Mouse (Mus musculus) heart, embryonic 16.5 days (tissue): Measurements from ENCODE around the gene Dus2. TPM values are rescaled to one million over a fixed set of nuclear protein-coding genes. Genes with fewer than 3 reads are reported as not detected.
"Not testable (repeated sequence)": the region's sequence is repeated elsewhere in the genome, so short reads cannot be mapped to it uniquely, and the experiment has no call there.

Experiments used
- ATAC-seq: fragments of 200-750 bp; cut with Nextera tagmentation; replicated peaks from 2 replicates; pipeline ENCODE4 v1.8.0; 2017; ENCODE audit warnings: moderate number of reproducible peaks; ENCODE audit not compliant: insufficient read depth, low FRiP score; ENCODE audit errors: extremely low read depth
- H3K27ac ChIP-seq: fragments of 300-500 bp; sonication (generic); 2 replicates; pipeline ENCODE4 v1.5.1; 2014; ENCODE audit warnings: mild to moderate bottlenecking, low read length, control low read depth, moderate library complexity
- H3K27me3 ChIP-seq: fragments of 300-500 bp; sonication (generic); 2 replicates; pipeline ENCODE4 v1.6.1; 2014; ENCODE audit warnings: low read length, mixed read lengths; ENCODE audit not compliant: control insufficient read depth, insufficient read depth
- H3K36me3 ChIP-seq: fragments of 300-500 bp; sonication (generic); 2 replicates; pipeline ENCODE4 v1.6.1; 2014; ENCODE audit not compliant: control insufficient read depth, insufficient read depth
- H3K4me1 ChIP-seq: fragments of 300-500 bp; sonication (generic); 2 replicates; pipeline ENCODE4 v1.6.1; 2014; ENCODE audit warnings: low read length, mixed read lengths; ENCODE audit not compliant: control insufficient read depth, insufficient read depth
- H3K4me2 ChIP-seq: fragments of 300-500 bp; sonication (generic); 2 replicates; pipeline ENCODE4 v1.6.1; 2014; ENCODE audit warnings: low read depth, mild to moderate bottlenecking, control low read depth, low read length
- H3K4me3 ChIP-seq: fragments of 300-500 bp; sonication (generic); 2 replicates; pipeline ENCODE4 v1.5.1; 2014; ENCODE audit warnings: mild to moderate bottlenecking, control low read depth, low read length
- H3K9ac ChIP-seq: fragments of 300-500 bp; sonication (generic); 2 replicates; pipeline ENCODE4 v1.6.1; 2014; ENCODE audit warnings: low read length, control low read depth
- H3K9me3 ChIP-seq: fragments of 300-500 bp; sonication (generic); replicated peaks from 2 replicates; pipeline ENCODE4 v1.6.1; 2016; ENCODE audit warnings: low read length; ENCODE audit not compliant: control insufficient read depth
- WGBS: fragments of 180-500 bp; shearing (Covaris S2); extraction: QIAGEN DNeasy Blood & Tissue Kit; methylation state at CpG from one replicate; pipeline ENCODE4 v1.1.7; 2014; 5-methylcytosine and 5-hydroxymethylcytosine counted together
- polyA plus RNA-seq: library from polyadenylated mRNA; unstranded; fragments of >200 nt; fragmentation: Nextera tagmentation; extraction: Ambion mirVana; gene quantifications from 2 replicates; pipeline ENCODE4 v1.2.1, GENCODE M21; 2015

The Dus2 gene
- polyA plus RNA-seq, 1 experiment from 2014 or later = 14.4 TPM

- peak overlapping the region; percentile 99 for H3K4me2 ChIP-seq
- H3K4me3 ChIP-seq = peak overlapping the region; percentile 93
- H3K4me1 ChIP-seq = peaks cover 14% of the 10 kb centered on the region
- H3K36me3 ChIP-seq, H3K27ac ChIP-seq, H3K9me3 ChIP-seq, H3K9ac ChIP-seq, ATAC-seq, H3K27me3 ChIP-seq: not testable (repeated sequence)
- WGBS = 75% methylated on average over 8 of the region's 8 CpGs
Observed at GRCm38 (mm10) chr8:106012203-106012602, 21.1 kb downstream of the Dus2 start.

- 76% methylated on average over 6 of the region's 6 CpGs for WGBS
- Histone ChIP-seq H3K27me3 (no peaks in the 10 kb centered on the region), H3K36me3 (no peaks in the 10 kb centered on the region; the same call in 1 of the 2 replicates), H3K9ac (no peak overlapping the region), H3K4me3 (no peak overlapping the region), H3K9me3 (no peaks in the 10 kb centered on the region), H3K4me1 (peaks cover 5% of the 10 kb centered on the region; the same call in 1 of the 2 replicates), H3K27ac (no peak overlapping the region), H3K4me2 (no peak overlapping the region)
- ATAC-seq = no peak
Observed at GRCm38 (mm10) chr8:106016284-106016683, 25.1 kb downstream of the Dus2 start.

DNA sequence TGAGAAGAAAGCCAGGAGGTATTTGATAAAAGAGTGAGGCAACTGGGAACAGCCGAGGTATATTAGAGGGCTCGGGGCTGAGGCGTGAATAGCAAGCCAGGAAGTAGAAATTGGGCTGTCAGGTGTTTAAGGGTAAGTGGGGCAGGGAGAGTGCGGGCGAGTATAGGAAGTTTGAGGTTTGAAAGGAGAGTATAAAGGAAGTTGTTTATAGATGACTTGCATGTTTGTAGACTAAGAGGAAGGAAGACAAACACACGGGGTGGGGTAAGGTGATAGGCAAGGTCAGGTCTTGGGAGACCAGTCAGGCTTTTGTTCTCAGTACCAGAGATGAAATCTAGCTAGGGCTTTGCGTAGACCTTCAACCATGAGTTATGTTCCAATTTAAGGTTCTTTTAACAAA lies 26.0 kb downstream of the Dus2 start:
- no peak overlapping the region for H3K4me3 ChIP-seq
- H3K27ac ChIP-seq = no peak overlapping the region
- WGBS = 79% methylated on average over 7 of the region's 7 CpGs
- no peaks in the 10 kb centered on the region for H3K27me3 ChIP-seq
- no peak for ATAC-seq
- H3K9me3 ChIP-seq = no peaks in the 10 kb centered on the region
- no peaks in the 10 kb centered on the region; the same call in 1 of the 2 replicates for H3K4me1 ChIP-seq
- no peak overlapping the region for H3K9ac ChIP-seq
- no peaks in the 10 kb centered on the region; the same call in 1 of the 2 replicates for H3K36me3 ChIP-seq
- H3K4me2 ChIP-seq = no peak overlapping the region

DNA sequence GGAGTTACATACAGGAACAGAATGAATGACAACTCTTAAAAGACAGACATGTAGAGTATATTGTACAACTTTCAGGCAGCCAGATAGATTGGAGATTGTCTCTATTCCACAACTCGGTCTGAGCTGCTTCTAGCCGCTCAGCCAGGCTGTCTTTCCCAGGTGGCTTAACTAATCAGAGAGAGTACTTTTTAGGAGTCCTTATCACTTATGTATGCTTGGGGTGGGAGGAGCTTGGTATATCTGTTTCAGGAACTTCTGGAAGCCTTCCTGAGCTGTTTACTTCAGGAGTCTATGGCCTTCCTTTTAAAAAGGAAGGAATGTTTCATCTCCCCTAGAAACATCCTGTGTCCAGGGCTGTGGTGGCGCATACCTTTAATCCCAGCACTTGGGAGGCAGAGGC lies 26.9 kb downstream of the Dus2 start:
- Histone ChIP-seq H3K4me2 (no peak overlapping the region), H3K36me3 (no peaks in the 10 kb centered on the region; the same call in 1 of the 2 replicates), H3K9me3 (no peaks in the 10 kb centered on the region), H3K4me3 (no peak overlapping the region), H3K27me3 (no peaks in the 10 kb centered on the region), H3K4me1 (no peaks in the 10 kb centered on the region), H3K9ac (no peak overlapping the region), H3K27ac (no peak overlapping the region)
- 59% methylated on average over 3 of the region's 3 CpGs for WGBS
- no peak for ATAC-seq

DNA sequence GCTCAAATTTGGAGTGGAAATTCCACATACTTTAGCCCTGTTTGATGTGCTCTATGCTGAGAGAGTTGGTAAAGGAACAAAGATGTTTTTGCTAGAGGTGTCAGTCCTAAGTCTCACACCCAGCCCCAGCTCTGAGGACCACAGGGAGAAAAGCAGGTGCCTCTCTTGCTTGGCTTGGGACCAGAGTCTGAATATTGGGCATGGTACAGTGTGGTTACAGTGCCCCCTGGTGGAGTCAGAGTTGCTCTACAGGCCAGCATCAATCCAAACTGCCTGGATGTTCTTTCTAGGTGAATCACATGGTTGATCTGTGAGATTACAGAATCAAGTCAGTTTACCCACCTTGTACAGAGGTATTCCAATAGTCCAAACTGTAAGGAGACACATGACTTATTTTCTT lies 31.3 kb downstream of the Dus2 start:
- H3K4me1 ChIP-seq = no peaks in the 10 kb centered on the region
- no peak for ATAC-seq

GRCm38 (mm10) chr8:106038721-106039120 lies 47.6 kb downstream of the Dus2 start:
- H3K4me2 ChIP-seq = no peak overlapping the region
- ATAC-seq = no peak
- no peaks in the 10 kb centered on the region for H3K36me3 ChIP-seq
- H3K9ac ChIP-seq = no peak overlapping the region
- no peaks in the 10 kb centered on the region for H3K27me3 ChIP-seq
- no peaks in the 10 kb centered on the region for H3K4me1 ChIP-seq
- WGBS = 88% methylated on average over 10 of the region's 10 CpGs
- H3K4me3 ChIP-seq = no peak overlapping the region
- no peaks in the 10 kb centered on the region for H3K9me3 ChIP-seq
- no peak overlapping the region for H3K27ac ChIP-seq

More for the DNA sequence above, 31.3 kb downstream of the Dus2 start:
- no peak overlapping the region for H3K4me3 ChIP-seq
- H3K36me3 ChIP-seq = no peaks in the 10 kb centered on the region; the same call in 1 of the 2 replicates
- H3K9me3 ChIP-seq = no peaks in the 10 kb centered on the region
- H3K4me2 ChIP-seq = no peak overlapping the region
- no peak overlapping the region for H3K9ac ChIP-seq
- H3K27ac ChIP-seq = no peak overlapping the region
- no peaks in the 10 kb centered on the region for H3K27me3 ChIP-seq

GRCm38 (mm10) chr8:106039605-106040004 lies 48.5 kb downstream of the Dus2 start:
- ATAC-seq = no peak
- no peak overlapping the region for H3K4me3 ChIP-seq
- H3K27me3 ChIP-seq = no peaks in the 10 kb centered on the region
- WGBS = 78% methylated on average over 4 of the region's 4 CpGs
- no peaks in the 10 kb centered on the region for H3K9me3 ChIP-seq
- H3K36me3 ChIP-seq = no peaks in the 10 kb centered on the region
- no peaks in the 10 kb centered on the region for H3K4me1 ChIP-seq
- no peak overlapping the region for H3K4me2 ChIP-seq
- H3K9ac ChIP-seq = no peak overlapping the region
- no peak overlapping the region for H3K27ac ChIP-seq

DNA sequence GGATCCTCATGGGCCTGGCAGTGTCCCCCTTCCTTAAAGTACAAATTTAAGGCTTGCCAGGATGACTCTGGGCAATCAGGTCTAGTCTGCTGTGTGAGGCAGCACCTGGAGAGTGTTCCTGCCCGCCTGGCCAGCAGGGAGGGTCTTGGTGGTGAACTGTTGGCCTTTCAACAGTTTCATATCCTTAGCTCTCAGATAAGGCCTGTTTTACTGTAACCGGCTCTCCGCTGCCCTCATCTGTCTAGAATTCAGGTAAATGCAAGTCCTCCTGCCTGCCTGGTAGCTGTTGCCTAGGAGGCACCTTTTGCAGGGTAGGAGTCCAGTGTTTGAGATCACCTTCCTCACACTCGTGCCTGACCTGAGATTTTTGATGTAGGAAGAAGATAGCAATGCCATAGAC lies 49.1 kb downstream of the Dus2 start:
- Histone ChIP-seq H3K36me3 (no peaks in the 10 kb centered on the region), H3K4me3 (no peak overlapping the region), H3K9ac (no peak overlapping the region), H3K27ac (no peak overlapping the region), H3K9me3 (no peaks in the 10 kb centered on the region), H3K4me1 (no peaks in the 10 kb centered on the region), H3K27me3 (no peaks in the 10 kb centered on the region), H3K4me2 (no peak overlapping the region)
- WGBS = 47% methylated on average over 4 of the region's 4 CpGs
- no peak for ATAC-seq

GRCm38 (mm10) chr8:106043055-106043454 lies 51.9 kb downstream of the Dus2 start:
- H3K4me3 ChIP-seq = no peak overlapping the region
- 86% methylated on average over 2 of the region's 2 CpGs for WGBS
- H3K9ac ChIP-seq = no peak overlapping the region
- no peaks in the 10 kb centered on the region for H3K36me3 ChIP-seq
- H3K27ac ChIP-seq = no peak overlapping the region
- H3K4me1 ChIP-seq = no peaks in the 10 kb centered on the region
- no peak for ATAC-seq
- no peaks in the 10 kb centered on the region for H3K9me3 ChIP-seq
- H3K4me2 ChIP-seq = no peak overlapping the region
- no peaks in the 10 kb centered on the region for H3K27me3 ChIP-seq

GRCm38 (mm10) chr8:106044151-106044550 lies 53.0 kb downstream of the Dus2 start:
- Histone ChIP-seq H3K36me3 (no peaks in the 10 kb centered on the region), H3K4me1 (no peaks in the 10 kb centered on the region), H3K9ac (no peak overlapping the region), H3K27ac (no peak overlapping the region), H3K4me3 (no peak overlapping the region), H3K27me3 (no peaks in the 10 kb centered on the region), H3K4me2 (no peak overlapping the region), H3K9me3 (no peaks in the 10 kb centered on the region)
- WGBS = 69% methylated on average over 3 of the region's 3 CpGs
- ATAC-seq = no peak
